Mouse (Mus musculus): ENCODE data around the gene Sesn1.

- TF ChIP-seq CTCF (IDR thresholded peaks at IDR 0.05; ENCODE audit: control insufficient read depth, insufficient read depth, insufficient read length) (no peak), MYOG (IDR thresholded peaks at IDR 0.05; ENCODE audit: control insufficient read depth, extremely low read depth, insufficient read length) (no peak), MYOD1 (IDR thresholded peaks at IDR 0.05; ENCODE audit: control insufficient read depth, insufficient read length, low read depth) (no peak), FOSL1 (IDR thresholded peaks at IDR 0.05; ENCODE audit: insufficient read depth, low read length, poor library complexity, severe bottlenecking) (no peak), USF1 (IDR thresholded peaks at IDR 0.05; ENCODE audit: low read depth) (no peak), MAX (IDR thresholded peaks at IDR 0.05) (no peak)
These were observed 69.9 kb downstream of the Sesn1 start for GRCm38 (mm10) chr10:41879675-41880074.

Data from C2C12 (cell line).